Mouse (Mus musculus): ENCODE results near the gene Nkd1.

Nkd1 gene

DNA sequence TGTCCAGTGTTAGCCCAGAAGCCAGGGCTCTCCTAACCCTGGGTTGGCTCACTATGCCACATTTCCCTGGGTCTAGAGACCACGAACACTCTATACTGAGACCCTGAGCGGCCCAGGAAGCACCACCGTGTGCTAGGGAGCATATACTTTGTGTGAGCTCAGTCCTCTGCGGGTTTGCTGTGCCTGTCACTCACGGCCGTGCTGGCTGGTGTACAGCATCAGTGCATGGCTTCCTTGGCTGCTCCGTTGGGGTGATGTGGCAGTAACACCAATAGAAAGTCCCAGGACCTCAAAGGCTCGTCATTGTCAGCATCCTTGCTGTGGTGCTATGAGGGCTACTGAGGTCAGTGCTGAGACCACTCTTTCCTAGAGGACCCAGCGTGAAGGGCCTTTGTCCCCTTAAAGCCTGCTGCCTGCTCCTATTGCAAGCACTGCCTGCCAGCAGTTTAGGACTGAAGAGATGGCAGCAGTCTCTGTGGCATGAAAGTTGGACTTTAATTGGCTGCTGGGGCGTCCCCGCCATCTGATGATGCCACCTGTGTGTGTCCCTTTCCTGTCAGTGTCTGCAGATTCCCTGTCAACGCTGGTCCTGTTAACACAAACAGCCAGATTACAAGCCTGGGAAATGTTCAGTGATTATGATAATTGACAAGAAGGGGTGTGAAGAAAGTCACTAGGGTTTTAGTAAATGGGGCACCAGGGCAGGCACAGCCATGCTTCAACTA lies 51.2 kb downstream of the Nkd1 start:
- in situ Hi-C loops (cut with MboI; ENCODE audit: unreplicated experiment in 2 of 2), result no loop called here

DNA sequence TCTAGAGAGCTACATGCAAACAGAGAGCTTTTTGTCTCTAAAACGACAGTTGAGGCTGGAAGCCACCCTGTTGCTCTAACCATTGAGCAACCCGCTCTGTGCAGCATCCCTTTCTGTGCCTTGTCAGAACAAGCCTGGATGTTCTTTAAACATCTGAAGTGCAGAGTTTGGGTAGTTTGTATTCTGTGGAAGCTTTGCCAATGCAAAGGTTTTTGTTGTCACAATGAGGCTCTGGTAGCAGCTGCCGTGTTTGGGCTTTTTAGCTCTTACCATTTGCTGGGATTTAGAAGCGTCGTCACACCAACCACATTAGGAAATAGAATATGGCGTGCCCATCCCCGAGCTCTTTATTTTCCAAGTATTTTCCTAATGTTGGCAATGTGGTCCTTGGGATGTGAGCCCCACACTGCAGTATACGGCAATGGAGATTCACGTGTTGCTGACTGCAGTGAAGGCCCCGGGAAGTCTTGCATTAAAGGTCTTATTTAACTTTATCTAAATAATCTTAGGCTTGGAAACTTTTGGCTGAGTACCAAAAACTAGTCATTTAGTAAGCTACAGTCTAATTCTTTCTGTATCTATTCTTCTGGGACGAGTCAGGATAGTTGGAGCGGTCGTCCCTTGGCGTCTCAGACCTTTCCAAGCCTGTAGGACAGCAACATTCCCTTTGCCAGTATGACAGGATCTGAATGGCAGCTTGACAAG lies 51.9 kb downstream of the Nkd1 start:
- in situ Hi-C loops (cut with MboI; ENCODE audit: unreplicated experiment in 2 of 2), result no loop called here

DNA sequence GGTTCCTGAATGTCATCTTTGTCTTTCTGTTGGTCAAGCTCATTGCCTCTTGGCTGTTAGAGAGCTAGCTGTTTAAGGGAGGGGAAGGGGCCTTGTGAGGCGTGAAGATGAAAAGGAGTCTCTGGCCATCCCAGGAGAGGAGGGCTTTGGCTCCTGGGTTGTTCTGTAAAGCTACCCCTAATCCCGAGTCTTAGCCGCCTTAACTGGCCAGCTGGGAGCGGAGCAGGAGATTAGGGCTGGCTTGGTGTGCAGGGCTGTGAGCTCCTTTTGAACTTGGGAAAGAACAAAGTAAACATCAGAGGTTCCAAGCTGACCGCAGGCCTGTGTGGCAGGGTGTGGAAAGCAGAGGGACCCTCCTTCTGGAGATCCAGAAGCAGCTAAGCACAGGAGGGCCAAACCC lies 53.8 kb downstream of the Nkd1 start:
- in situ Hi-C loops (cut with MboI; ENCODE audit: unreplicated experiment in 2 of 2), result no loop called here

DNA sequence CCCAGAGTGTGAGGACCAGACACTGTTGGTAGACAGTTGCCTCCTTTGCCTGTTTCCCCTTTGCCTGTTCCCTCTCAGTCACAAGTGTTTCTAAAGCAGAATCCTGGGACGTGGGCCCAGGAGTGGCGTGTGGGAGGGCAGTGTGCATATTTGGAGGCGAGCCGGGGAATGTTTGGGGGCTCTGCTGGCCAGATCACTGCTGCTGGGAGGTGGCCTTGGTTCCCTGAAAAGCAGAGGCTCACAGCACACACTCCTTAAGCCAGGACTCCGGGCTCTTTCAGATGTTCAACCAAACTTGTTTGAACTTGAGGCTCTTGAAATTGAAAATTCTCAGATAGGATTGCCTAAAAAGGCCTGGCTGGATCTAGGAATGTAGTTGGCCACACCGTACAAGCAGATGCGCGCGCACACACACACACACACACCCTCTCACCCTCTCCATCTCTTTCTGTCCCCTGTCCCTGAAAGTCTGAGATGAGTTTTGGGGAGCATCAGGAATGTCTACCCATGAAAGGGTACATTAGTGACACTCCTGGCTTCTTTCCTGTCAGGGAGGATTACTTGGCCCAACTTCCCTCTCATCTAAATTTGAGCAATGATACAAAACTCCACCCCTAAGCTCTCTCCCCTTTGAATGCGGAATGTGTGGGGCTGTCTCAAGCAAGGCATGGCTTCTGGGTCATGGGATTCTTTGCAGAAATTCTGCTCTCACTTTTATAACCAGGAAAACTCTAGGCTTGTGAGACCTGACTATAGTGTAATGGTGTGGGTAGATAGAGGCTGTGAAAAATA lies 55.4 kb downstream of the Nkd1 start:
- in situ Hi-C loops (cut with MboI; ENCODE audit: unreplicated experiment in 2 of 2), result no loop called here

DNA sequence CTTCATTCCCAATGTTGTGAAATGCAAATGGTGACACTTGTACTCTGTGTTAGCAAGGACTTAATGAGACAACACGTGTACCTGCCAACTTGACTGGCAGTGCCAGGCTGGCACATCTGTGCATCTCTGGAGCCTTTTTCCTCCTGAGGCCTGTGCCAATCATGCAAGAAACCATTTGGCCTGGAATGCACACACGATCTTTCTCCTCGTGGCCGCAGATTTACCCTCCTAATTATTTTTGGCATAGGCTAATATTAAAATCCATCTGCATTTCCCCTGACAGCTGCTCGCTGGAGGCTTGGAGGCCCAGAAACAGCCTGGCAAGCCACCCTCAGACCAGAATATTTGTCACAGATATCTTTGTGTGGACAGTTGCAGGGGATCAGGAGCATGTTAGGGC lies 56.5 kb downstream of the Nkd1 start:
- in situ Hi-C loops (cut with MboI; ENCODE audit: unreplicated experiment in 2 of 2), result no loop called here

DNA sequence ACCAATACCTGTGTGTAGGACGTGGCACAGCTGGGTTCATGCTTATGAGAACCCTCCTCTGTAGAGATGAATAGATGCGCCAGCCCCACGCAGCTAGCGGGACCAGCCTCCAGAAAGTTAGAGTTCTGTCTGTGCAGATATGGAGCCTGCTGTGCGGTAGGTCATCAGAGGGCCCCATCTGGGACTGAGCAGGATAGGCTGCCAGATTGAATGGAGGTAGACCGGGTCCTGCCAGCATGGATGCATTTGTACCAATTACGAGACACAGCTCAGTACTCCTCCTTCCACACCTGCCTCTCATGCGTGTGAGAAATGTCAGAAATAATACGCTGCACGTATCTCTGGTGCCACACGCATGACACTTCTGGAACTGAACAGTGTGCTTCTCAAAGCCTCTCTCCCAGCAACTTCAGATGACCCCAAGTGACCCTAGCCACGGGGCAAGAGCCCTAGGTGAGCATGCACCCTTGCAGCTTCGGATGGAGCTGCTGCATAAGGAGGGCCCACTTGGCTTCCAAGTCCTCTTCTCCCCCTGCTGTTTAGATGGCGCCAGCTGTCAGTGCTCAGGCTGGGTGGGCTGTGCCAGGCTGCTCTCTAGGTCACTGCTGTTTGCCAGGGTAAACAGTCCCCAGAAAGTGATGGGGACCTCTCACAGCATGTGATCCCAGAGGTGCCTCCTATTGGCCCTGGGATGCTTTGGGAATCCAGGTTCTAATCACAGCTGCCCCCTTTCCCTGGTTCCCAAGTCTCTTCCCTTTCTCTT lies 57.4 kb downstream of the Nkd1 start:
- in situ Hi-C loops (cut with MboI; ENCODE audit: unreplicated experiment in 2 of 2), result no loop called here

DNA sequence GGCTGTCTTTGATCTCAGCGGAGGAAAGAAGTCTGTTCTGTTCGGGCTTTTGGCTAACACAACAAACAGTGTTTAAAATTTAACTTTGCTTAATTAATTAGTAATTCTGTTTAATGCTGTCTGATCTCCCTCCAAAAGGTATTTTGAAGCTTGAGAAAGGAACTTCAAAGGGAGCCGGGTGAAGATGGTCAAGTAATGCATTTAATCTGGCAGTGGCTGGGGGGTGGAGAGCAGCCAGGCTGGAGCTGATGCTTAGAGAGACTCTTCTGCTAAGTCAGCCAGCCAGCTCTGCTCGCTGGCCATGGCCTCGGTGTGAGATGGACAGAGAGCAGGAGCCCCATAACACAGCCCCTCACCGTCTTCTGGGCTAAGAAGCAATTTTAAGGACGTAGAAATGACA lies 58.1 kb downstream of the Nkd1 start:
- in situ Hi-C loops (cut with MboI; ENCODE audit: unreplicated experiment in 2 of 2), result no loop called here

DNA sequence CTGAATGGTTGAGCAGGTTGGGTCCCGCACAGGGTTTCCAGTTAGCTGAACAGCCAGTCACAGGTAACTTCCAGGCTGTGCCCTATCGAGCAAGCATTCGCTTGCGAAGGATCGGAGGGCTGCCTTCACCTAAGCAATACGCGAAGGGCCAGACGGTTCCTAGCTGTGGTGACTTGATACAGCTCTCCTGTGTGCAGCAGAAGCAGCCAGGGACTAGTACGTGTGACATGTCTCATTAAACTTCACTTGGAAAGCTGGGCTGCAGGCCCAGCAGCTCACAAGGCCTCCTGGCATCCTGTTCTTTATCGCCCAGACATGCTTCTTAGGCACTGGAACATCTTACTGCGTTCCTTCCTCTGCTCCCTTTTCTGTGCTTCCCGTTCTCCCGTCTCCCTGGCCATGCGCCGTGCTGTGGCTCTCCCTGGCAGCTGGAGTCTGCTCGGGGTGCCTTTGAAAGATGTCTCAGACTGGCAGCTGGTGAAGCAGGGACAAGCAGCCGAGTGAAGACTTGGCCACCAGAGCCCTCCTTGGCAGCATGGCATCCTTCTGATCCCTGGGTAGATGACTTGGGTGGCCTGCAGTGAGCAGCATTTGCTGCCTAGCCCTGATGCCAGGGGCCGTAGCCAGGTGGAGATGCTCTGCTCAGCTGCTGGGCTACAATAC lies 58.6 kb downstream of the Nkd1 start:
- in situ Hi-C loops (cut with MboI; ENCODE audit: unreplicated experiment in 2 of 2), result no loop called here

DNA sequence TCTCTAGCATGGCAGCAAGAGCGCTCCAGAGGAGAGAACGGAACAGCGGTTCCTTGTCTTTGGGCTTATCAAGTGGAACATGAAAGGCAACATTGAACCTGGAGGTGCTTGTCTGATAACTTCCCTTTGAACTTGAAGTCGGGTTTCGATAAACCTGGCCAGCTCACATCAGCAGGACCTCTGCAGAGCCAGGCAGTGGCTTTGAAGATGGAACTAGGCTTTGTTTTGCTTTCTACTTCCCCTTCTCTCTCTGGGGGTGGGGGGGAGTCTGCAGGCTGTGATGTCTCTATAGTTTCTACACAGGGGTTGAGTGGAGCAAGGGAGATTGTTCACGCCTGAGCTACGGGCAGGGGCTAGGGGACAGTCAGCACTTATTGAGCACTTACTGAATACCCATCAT lies 59.6 kb downstream of the Nkd1 start:
- in situ Hi-C loops (cut with MboI; ENCODE audit: unreplicated experiment in 2 of 2), result no loop called here

DNA sequence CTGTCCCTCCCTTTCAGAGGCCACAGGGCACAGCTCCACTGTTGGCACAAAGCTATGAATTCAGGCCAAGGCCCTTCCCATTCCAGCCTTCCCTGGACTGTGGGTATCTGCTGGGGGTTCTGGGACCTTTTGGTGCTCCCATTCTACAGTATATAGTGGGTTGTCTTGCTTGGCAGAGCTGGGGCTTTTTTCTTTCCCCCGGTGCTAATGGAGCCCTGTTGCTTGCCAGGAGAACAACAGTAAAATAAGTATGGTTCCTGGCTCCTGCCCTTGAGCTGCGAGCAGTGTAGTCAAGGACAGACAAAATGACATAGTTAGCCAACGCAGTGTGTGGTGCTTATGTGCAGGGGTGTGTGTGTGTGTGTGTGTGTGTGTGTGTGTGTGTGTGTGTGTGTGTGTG lies 62.7 kb downstream of the Nkd1 start:
- in situ Hi-C loops (cut with MboI; ENCODE audit: unreplicated experiment in 2 of 2), result no loop called here

DNA sequence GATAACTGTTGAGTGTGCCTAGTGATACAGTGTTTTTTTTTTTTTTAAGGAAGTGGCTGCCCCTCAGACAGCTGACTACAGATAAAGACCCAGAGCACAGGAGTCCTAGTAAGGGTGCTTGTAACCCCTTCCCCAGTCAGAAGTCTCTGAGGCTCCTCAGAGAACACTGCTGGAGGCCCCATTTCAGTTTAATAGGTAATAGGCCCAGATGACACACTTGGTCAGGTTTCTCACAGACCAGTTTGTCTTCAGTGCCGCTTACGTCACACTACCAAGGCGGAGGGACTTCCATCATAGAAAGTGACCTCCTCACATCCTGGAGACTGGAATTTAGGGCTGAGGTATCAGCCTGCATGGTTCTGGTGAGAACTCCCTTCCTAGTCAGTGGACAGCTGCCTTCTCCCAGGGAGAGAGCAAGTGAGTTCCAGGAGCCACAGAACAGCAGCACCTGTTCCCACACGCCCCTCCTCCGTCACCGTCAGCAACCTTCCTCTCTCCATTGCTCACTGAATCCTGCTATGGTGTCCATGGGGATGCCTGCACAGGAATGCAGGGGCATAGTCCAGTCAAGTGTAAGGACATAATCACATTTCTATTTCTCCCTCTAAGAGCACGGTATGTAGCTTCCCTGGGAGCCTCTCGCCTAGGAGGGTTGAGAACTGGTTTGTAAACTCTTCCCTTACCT lies 67.2 kb downstream of the Nkd1 start:
- in situ Hi-C loops (cut with MboI; ENCODE audit: unreplicated experiment in 2 of 2), result no loop called here

DNA sequence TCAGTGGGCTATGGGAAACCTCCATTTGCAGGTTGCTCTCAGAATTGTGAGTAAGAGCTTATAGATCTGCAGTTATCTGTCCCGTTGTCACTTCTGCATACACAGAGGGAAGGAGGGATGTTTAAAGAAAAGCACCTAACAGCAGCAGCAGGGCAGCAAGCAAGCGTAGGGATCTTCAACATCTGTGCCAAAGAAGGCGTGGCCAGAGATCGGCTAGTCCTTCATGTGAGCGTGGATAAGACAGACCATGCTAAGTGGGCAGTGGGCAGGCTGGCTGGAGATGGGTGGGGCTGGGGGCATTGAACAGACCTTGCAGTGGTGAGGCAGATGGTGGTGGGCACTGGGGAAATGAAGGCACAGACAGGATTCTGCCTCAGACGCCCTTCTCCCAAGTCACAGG lies 69.1 kb downstream of the Nkd1 start:
- in situ Hi-C loops (cut with MboI; ENCODE audit: unreplicated experiment in 2 of 2), result no loop called here

DNA sequence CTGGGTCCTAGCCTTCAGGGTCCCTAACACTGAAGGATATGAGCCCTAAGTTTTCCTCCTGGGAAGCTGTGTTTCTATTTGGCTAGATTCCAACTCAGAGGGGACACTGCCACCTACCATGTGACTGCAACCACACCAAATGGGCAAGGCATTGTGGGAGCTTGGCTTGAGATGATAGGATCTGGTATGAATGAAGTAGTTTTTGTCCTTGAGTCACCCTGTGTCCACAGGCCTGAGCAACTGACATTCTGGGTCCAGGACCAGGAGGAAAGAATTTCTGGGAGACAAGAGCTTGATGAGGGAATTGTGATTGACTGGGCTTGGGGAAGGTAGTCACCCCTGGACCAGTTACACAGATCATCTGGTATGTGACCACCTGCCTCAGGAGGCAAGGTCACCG lies 72.8 kb downstream of the Nkd1 start:
- in situ Hi-C loops (cut with MboI; ENCODE audit: unreplicated experiment in 2 of 2), result no loop called here

DNA sequence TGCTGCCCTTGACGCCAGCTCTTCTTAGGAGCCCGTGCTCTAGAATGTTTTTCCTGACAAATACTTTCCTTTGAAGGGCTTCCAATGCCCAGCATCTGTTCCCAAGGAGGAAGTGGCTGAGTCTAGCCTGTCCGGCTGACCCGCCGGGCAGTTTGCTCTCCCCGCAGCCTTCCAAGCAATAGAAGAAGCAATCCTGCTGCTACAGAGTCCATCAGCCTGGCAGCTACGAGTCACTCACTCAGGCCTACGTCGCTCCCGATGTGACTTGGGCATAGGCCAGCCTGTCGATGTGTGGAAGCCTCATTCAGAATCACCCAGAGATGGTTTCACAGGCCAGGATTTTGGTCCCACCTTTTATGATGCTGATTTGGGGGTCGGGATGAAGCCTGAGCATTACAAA lies 74.9 kb downstream of the Nkd1 start:
- in situ Hi-C loops (cut with MboI; ENCODE audit: unreplicated experiment in 2 of 2), result no loop called here

DNA sequence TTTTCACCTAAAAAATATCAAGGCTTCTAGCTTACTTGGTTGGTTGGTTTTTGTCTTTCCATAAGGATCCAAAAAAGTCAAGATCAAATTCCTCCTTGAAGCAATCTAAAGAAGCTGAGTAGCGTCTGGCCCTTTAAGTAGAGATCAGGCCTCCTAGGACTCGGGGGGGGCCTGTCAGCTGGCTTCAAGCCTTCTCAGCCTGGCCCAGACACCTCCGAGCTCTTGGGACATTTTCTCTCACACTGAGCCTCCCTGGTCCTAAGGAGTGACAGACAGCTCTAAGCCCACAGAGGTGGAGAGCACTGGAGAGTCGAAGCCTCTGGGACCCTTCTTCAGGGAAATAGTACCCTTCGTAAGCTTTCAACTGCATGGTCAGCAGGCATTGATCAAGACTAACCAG lies 77.4 kb downstream of the Nkd1 start:
- in situ Hi-C loops (cut with MboI; ENCODE audit: unreplicated experiment in 2 of 2), result no loop called here

DNA sequence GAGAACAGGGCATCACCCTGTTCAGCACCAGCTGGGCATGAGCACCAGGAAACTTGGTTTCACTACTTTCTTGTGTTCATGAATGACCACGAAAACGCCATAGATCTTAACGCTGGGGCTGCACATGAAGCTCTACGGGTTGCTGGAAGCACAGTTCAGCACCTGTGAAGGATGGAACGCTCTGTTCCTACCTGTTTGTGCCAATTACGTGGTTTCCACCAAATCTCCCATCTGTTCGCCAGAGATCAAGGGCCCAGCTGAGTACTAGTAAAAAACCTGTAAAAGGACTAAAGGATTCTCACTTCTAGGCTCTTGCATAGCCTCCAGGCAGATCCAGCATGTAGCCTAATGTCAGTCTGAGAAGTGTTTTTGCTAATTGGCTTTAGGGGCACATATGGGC lies 78.3 kb downstream of the Nkd1 start:
- in situ Hi-C loops (cut with MboI; ENCODE audit: unreplicated experiment in 2 of 2), result no loop called here

DNA sequence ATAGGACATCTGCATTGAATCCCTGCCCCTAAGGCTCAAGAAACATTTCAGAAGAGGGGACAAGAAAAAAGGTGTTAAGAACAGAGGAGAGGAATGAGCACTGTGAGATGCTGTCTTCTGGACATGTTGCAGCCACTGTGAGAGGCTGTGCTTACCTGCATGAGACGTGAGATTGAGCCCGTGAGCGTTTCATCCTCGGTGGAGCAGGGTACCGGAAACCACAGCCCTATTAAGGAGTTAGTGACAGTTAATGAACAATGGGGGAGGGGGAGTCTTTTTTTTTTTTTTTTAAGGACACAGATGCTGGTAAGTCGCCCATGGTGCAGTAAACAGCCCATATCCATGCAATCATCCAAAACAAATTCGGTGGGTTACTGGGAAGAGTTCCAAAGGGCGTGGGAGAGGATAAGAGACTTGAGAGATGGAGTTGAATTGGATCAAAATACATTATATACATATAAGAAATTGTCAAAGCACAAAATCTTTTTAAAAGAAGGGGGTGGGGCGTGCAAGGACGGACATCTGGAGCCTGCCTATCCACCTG lies 82.4 kb downstream of the Nkd1 start:
- in situ Hi-C loops (cut with MboI; ENCODE audit: unreplicated experiment in 2 of 2), result loop anchor here (25.0 kb wide), 1 partner anchor 491 kb away; the partner anchor contains the start of gene Cnep1r1 (in 2 of the 2)

DNA sequence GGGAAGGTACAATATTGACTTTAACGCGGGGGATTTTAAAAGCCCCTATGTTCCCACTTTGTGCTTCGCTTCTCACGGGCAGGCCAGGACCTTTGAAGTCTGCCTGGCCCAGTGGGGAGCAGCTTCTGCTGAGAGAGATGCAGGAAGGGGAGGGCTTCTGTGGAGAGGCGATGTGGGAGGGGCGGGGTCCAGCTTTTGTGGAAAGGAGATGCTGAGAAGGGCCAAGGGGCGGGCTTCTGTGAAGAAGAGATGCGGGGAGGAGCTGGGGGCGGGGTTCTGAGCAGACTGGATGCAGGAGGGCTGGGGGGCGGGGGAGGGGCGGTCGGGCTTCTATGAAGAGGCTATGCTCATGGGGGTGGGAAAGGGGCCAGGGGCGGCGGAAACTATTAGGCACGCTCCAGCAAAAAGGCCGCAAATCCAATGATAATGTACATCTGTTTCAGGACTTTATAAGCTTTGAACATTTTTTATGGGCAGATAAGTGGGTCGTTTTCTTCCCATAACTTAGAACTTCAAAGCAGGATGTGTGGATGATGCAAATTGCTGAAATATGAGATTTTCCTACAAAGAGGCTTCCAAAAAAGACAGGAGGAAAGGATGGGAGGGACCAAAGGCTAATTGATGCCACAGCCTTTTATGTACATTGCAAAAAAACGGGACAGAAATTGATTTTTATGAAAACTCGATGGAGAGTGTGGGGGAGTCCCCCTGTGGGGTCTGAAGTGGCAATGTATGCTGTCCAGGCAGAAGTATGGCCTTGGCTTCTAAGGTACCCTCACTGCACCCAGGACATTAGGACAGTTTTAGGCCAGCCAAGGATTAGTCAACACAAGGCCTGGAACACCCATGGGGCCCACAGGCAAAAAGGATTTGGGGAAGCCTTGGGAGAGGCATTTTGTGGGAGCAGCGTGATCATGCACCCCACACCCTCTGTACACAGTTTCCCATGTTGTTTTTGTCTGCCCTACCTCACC lies 83.2 kb downstream of the Nkd1 start:
- in situ Hi-C loops (cut with MboI; ENCODE audit: unreplicated experiment in 2 of 2), result loop anchor here (25.0 kb wide), 1 partner anchor 492 kb away; the partner anchor contains the start of gene Cnep1r1 (in 2 of the 2)

Measured in v-Abl transformed pro-B cells (cell line).